Mouse (Mus musculus): ENCODE measurements around the gene Aig1. TPM values are rescaled to one million over a fixed set of nuclear protein-coding genes. Genes with fewer than 3 reads are reported as not detected.

The Aig1 gene
- polyA plus RNA-seq, 1 experiment from 2014 or later: 75.3 TPM

DNA sequence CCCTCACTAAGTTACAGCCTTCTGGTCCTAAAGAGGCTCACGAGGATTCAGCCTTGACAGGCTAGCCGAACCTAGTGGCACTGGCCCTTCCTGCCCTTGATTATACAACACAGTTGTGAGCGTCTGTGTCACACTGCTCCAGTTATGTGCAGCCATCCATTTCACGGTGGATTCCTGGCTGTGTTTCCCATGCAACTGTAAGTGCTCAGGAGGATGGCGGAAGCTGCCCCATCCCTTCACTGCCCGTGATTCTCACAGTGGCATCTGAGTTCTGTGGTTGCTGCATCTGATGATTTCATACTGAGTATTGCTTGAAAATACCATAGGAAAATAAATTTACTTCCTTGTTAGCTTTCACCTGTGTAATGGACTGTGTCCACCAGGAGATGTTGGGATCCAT is 101.7 kb downstream of the Aig1 start:
- no peak overlapping the region for H3K27ac ChIP-seq
- H3K27me3 ChIP-seq: no peaks in the 10 kb centered on the region
- no peak overlapping the region for H3K4me3 ChIP-seq
- no peaks in the 10 kb centered on the region for H3K36me3 ChIP-seq
- H3K4me2 ChIP-seq: no peak overlapping the region
- H3K9me3 ChIP-seq: no peaks in the 10 kb centered on the region
- ATAC-seq (ENCODE audit: low FRiP score): no peak
- 58% methylated on average over 6 of the region's 6 CpGs for WGBS
- no peak overlapping the region for H3K9ac ChIP-seq
- H3K4me1 ChIP-seq (replicated peaks): no peaks in the 10 kb centered on the region

DNA sequence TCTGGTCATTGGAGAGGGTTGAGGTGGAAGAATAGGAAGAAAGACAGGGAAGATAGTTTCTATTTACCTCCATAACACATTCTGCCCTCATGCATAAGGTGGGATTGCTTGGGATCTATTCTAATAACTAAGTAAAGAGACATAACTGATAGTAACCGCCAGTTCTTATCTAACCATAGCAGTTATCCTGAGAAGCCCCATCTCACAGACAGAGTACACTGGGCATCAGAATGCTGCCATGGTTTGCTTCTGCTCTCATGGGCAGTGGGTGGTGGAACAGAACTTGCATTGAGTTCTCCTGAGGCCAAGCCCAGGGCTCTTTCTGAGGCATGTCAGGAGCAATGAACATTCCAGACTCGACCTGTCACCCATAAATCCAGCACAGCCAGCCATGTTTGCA is 105.6 kb downstream of the Aig1 start:
- no peak overlapping the region for H3K4me2 ChIP-seq
- no peak overlapping the region for H3K4me3 ChIP-seq
- H3K9ac ChIP-seq: no peak overlapping the region
- 0 out of 2 replicates have a peak, but pooled peaks cover 2% of the 10 kb centered on the region for H3K4me1 ChIP-seq (replicated peaks)
- no peaks in the 10 kb centered on the region for H3K9me3 ChIP-seq
- H3K27ac ChIP-seq: no peak overlapping the region
- H3K36me3 ChIP-seq: no peaks in the 10 kb centered on the region
- WGBS: 89% methylated on average over 2 of the region's 2 CpGs
- no peak for ATAC-seq (ENCODE audit: low FRiP score)
- H3K27me3 ChIP-seq: no peaks in the 10 kb centered on the region

DNA sequence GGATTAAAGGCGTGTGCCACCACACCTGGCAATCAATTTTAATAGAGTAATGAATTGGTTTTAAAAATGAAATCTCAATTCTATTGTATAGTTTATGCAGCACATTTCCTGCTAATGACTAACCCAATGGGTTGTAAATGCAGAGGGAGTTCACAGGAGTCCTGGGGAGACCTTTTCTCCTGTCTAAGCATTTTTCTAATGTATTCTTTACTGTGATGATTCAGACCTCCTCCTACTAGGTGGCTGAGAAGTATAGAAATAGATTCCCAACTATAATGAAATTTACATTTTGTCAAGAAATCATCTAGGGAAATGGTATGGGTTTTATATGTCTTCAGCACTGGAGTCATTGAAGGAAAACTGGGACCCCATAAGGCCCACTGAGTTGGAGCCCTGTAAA is 114.1 kb downstream of the Aig1 start:
- Histone ChIP-seq H3K9me3 (no peaks in the 10 kb centered on the region), H3K4me3 (no peak overlapping the region), H3K27ac (no peak overlapping the region), H3K36me3 (peaks cover 10% of the 10 kb centered on the region), H3K9ac (no peak overlapping the region), H3K4me2 (no peak overlapping the region), H3K27me3 (no peaks in the 10 kb centered on the region), H3K4me1 (replicated peaks) (no peaks in the 10 kb centered on the region)
- no peak for ATAC-seq (ENCODE audit: low FRiP score)
- WGBS: 100% methylated on average over 1 of the region's 1 CpGs

DNA sequence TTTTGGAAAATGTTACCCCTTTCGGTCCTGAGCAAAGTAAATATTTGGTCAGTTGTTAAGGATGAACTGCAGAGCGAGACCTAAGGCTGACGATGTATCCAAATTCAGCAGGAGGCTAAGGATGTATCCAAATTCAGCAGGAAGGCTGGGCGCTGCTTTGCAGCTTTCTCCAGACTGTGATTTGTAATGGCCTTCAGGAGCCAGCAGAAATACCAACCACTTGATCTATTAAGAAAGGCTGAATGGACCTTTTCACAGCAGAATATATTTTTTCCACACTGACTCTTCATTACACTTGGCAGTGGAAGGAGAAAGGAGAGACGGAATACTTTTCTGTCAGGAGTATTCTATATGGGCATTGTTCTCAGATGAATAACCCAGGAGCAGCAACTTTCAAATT is 115.0 kb downstream of the Aig1 start:
- Histone ChIP-seq H3K9me3 (no peaks in the 10 kb centered on the region), H3K36me3 (peaks cover 10% of the 10 kb centered on the region), H3K9ac (no peak overlapping the region), H3K4me3 (no peak overlapping the region), H3K4me2 (no peak overlapping the region), H3K4me1 (replicated peaks) (no peaks in the 10 kb centered on the region), H3K27ac (no peak overlapping the region), H3K27me3 (no peaks in the 10 kb centered on the region)
- no peak for ATAC-seq (ENCODE audit: low FRiP score)
- WGBS: 60% methylated on average over 5 of the region's 5 CpGs

DNA sequence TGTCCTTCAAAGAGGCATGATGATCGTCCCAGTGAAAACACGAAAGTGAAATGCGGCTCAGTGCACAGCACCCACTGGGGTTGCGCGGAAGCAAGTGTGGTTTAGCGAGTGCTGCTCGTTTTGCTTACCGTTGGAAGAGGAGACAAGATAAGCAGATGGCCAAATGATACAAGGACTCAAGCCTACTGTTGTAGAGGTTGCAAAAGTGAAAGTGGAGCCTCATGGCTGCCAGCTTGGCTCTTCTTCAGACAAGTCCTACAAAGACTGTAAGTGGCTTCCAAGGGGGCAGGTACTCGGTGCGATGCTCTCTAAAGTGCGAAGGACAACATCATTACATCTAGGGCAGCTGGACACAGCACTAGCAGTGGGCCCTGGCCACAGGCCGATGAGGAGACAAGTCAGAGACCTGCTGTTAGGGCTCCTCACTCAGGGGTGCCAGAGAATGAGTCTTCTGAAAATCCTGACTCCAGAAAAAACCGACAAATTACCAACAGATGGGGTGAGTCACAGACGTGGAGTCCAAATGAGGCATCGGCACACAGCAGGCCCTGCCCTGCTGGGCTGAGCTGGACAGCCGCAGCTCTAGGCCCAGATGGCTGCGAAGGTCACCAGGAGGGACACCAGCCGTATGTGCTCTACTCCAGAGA is 129.2 kb downstream of the Aig1 start:
- no peaks in the 10 kb centered on the region for H3K4me1 ChIP-seq (replicated peaks)
- no peak overlapping the region for H3K9ac ChIP-seq
- 0 out of 2 replicates have a peak, but pooled peaks cover 3% of the 10 kb centered on the region for H3K36me3 ChIP-seq
- ATAC-seq (ENCODE audit: low FRiP score): no peak
- no peak overlapping the region for H3K4me3 ChIP-seq
- no peak overlapping the region for H3K4me2 ChIP-seq
- no peaks in the 10 kb centered on the region for H3K27me3 ChIP-seq
- no peak overlapping the region for H3K27ac ChIP-seq
- WGBS: 83% methylated on average over 18 of the region's 18 CpGs
- no peaks in the 10 kb centered on the region for H3K9me3 ChIP-seq

DNA sequence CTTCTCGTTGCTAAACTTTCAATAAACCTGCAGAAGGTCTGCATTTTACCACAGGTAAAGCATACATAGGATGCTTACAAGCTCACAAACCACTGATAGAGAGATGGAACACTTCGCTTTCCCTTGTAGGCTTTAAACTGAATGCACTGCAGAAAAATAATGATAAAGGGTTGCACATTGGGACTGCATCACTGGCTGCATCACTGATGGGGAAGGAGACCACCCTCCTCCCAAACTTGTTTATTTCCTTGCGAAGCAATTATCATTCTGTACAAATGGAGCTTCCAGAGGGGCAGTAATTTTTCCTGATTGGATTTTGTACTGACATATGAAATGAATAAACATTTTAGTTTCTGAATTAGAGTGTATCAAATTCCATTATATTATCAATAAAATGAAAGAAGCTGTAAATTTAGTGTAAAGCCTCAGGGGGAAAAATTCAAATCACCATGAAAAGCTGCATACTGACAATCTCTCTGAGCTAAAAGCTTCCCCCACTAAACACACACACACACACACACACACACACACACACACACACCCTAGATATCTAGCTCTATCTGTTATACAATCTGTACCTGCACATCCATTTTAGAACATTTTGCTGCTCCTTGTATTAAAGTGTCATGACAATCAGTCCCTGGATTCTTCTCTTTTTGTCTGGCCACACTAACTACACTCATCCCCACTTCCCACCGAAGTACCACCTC is 138.6 kb downstream of the Aig1 start:
- Histone ChIP-seq H3K4me3 (no peak overlapping the region), H3K9me3 (no peaks in the 10 kb centered on the region), H3K27me3 (no peaks in the 10 kb centered on the region), H3K4me1 (replicated peaks) (0 out of 2 replicates have a peak, but pooled peaks cover 3% of the 10 kb centered on the region), H3K36me3 (no peaks in the 10 kb centered on the region), H3K9ac (no peak overlapping the region), H3K27ac (no peak overlapping the region), H3K4me2 (no peak overlapping the region)
- 91% methylated on average over 4 of the region's 4 CpGs for WGBS
- peak; percentile 32; the same call in 1 of the 2 replicates for ATAC-seq (ENCODE audit: low FRiP score)

DNA sequence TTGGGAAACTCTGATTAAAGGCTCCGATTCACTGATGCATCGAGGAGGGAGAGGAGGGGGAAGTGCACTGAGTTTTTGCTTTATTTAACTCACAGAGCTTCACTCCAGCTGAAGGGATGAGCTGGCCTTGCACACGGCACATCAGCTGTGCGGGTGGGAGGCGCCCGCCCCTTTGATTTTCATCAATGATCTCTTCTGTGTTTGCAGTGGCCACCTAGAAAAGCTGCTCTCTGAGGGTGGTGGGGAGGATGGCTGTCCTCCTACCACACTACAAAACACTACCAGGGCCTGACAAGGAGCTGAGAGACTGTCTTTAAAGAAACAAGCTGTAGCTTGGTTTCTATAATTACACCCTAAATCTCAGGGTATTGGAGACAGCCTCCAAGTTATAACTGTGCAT is 141.1 kb downstream of the Aig1 start:
- ATAC-seq (ENCODE audit: low FRiP score): no peak; the same call in 1 of the 2 replicates
- H3K4me3 ChIP-seq: no peak overlapping the region
- 62% methylated on average over 6 of the region's 6 CpGs for WGBS

DNA sequence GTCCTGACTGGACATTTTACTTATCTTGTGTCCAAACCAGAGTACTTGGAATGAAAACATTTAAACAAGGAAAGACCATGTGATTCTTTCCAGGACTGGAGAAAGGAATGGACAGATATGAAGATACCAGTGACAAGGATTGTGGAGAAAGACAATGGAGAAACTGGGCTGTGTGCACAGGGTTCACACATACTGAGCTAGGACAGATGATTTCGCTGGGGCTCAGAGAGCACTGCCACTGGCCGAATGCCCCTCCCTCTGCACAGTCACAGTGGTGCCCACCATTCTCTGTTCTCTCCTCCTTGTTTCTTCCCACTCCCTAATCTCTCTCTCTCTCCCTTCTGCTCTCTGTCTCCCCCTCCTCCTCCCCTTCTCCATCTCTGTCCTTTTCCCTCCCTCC is 142.6 kb downstream of the Aig1 start:
- H3K27ac ChIP-seq: no peak overlapping the region
- H3K27me3 ChIP-seq: no peaks in the 10 kb centered on the region
- no peak overlapping the region for H3K9ac ChIP-seq
- 0 out of 2 replicates have a peak, but pooled peaks cover 3% of the 10 kb centered on the region for H3K4me1 ChIP-seq (replicated peaks)
- H3K9me3 ChIP-seq: no peaks in the 10 kb centered on the region
- H3K4me2 ChIP-seq: no peak overlapping the region
- no peak overlapping the region for H3K4me3 ChIP-seq
- H3K36me3 ChIP-seq: no peaks in the 10 kb centered on the region
- 78% methylated on average over 2 of the region's 2 CpGs for WGBS
- no peak for ATAC-seq (ENCODE audit: low FRiP score)

More for the DNA sequence above, 141.1 kb downstream of the Aig1 start:
- H3K9me3 ChIP-seq: no peaks in the 10 kb centered on the region
- no peaks in the 10 kb centered on the region for H3K36me3 ChIP-seq
- H3K27ac ChIP-seq: no peak overlapping the region
- no peak overlapping the region for H3K9ac ChIP-seq
- no peaks in the 10 kb centered on the region for H3K27me3 ChIP-seq
- no peak overlapping the region for H3K4me2 ChIP-seq
- H3K4me1 ChIP-seq (replicated peaks): 0 out of 2 replicates have a peak, but pooled peaks cover 3% of the 10 kb centered on the region

DNA sequence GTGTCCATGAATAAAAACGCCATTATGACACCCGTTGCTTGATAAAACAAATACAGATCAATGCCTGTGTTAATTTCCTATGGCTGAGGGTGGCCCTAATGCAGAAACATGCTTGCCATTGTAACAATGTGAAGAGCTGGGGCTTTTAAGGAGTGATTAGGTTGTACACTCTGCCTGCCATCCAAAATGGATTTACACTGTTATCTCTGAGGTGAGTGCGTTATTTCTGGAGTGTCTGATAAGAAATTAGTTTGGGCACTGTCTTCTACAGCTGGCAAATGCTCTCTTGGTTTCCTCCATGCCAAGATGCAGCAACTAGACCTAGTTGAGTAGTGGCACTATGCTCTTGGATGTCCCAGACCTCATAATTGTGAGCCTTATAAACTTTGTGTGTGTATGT is 143.5 kb downstream of the Aig1 start:
- H3K27me3 ChIP-seq: no peaks in the 10 kb centered on the region
- H3K4me2 ChIP-seq: no peak overlapping the region
- no peak overlapping the region for H3K27ac ChIP-seq
- H3K36me3 ChIP-seq: no peaks in the 10 kb centered on the region
- 0 out of 2 replicates have a peak, but pooled peaks cover 3% of the 10 kb centered on the region for H3K4me1 ChIP-seq (replicated peaks)
- no peaks in the 10 kb centered on the region for H3K9me3 ChIP-seq
- no peak overlapping the region for H3K9ac ChIP-seq
- no peak overlapping the region for H3K4me3 ChIP-seq
- WGBS: 95% methylated on average over 3 of the region's 3 CpGs
- ATAC-seq (ENCODE audit: low FRiP score): no peak

DNA sequence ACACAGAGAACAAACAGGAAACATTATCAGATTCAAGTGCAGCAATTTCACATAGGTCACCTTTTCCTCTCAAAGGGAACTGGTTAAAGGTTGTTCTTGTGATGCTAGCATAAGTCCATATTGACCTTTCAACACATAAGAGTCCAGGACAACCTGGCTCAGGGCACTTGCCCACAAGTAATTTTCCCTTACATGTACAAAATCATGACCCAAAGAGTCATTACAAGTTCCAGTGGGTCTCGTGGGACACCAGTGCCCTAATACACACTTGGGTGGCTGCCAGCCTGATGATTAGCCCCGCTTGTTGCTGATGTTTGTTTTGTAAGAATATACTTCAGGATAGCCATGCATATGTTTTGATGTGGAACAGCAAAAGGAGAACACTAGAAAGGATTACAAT is 152.6 kb downstream of the Aig1 start:
- H3K4me3 ChIP-seq: no peak overlapping the region
- H3K27ac ChIP-seq: no peak overlapping the region
- no peaks in the 10 kb centered on the region for H3K27me3 ChIP-seq
- peaks cover 42% of the 10 kb centered on the region for H3K4me1 ChIP-seq (replicated peaks)
- ATAC-seq (ENCODE audit: low FRiP score): no peak
- 53% methylated on average over 2 of the region's 2 CpGs for WGBS
- no peak overlapping the region for H3K4me2 ChIP-seq
- H3K9me3 ChIP-seq: no peaks in the 10 kb centered on the region
- H3K36me3 ChIP-seq: no peaks in the 10 kb centered on the region
- H3K9ac ChIP-seq: no peak overlapping the region

DNA sequence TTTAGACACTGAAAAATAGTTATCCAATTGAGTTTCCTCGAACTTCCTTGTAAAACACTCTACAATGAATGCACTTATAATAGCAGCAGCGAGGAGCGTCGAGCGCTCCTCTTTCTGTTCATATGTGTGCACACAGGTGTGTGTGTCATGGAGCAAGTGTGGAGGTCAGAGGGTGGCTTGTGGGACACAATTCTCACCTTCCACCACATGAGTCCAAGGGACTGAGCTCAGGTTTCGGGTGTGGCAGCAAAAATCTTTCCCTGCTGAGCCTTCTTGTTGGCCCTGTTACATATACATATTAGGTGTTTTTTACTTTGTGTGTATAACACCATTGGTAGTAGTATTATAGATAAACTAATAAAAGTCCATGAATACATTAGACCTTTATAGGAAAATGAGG is 153.2 kb downstream of the Aig1 start:
- no peak overlapping the region for H3K4me2 ChIP-seq
- H3K9me3 ChIP-seq: no peaks in the 10 kb centered on the region

DNA sequence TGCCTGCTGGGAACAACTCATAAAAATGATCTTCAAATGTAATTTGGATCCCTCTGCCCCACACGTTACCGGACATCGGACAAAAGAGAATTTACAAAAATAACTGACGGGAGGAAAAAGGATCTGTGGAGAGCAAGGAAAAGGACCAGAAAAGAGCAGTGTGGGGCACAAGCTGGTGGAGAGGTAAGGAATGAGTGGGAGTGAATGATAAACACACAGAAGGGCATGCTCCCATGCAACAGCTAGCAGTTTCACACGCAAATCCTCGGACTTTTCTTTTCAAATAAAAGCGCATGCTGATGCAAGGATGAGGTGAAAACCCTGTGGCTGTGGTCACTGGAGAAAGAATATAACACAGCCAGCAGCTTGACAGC is 153.9 kb downstream of the Aig1 start:
- H3K27me3 ChIP-seq: no peaks in the 10 kb centered on the region
- peaks cover 42% of the 10 kb centered on the region for H3K4me1 ChIP-seq (replicated peaks)
- WGBS: 30% methylated on average over 7 of the region's 7 CpGs
- H3K36me3 ChIP-seq: no peaks in the 10 kb centered on the region
- peak overlapping the region; percentile 9; the same call in 1 of the 2 replicates for H3K4me2 ChIP-seq
- ATAC-seq (ENCODE audit: low FRiP score): peak; percentile 59
- peak overlapping the region; percentile 75 for H3K27ac ChIP-seq
- no peak overlapping the region for H3K4me3 ChIP-seq
- no peak overlapping the region for H3K9ac ChIP-seq
- H3K9me3 ChIP-seq: no peaks in the 10 kb centered on the region

More for the DNA sequence above, 153.2 kb downstream of the Aig1 start:
- 86% methylated on average over 6 of the region's 6 CpGs for WGBS
- Histone ChIP-seq H3K4me3 (no peak overlapping the region), H3K27me3 (no peaks in the 10 kb centered on the region), H3K27ac (no peak overlapping the region), H3K9ac (no peak overlapping the region), H3K4me1 (replicated peaks) (peaks cover 42% of the 10 kb centered on the region), H3K36me3 (no peaks in the 10 kb centered on the region)
- no peak for ATAC-seq (ENCODE audit: low FRiP score)

Measured in hindbrain, embryonic 13.5 days (tissue).